Mouse (Mus musculus): ENCODE data around the gene Marc2. TPM values are rescaled to one million over a fixed set of nuclear protein-coding genes. Genes with fewer than 3 reads are reported as not detected.

Marc2 gene
- polyA plus RNA-seq, 1 experiment: 56.9 TPM

DNA sequence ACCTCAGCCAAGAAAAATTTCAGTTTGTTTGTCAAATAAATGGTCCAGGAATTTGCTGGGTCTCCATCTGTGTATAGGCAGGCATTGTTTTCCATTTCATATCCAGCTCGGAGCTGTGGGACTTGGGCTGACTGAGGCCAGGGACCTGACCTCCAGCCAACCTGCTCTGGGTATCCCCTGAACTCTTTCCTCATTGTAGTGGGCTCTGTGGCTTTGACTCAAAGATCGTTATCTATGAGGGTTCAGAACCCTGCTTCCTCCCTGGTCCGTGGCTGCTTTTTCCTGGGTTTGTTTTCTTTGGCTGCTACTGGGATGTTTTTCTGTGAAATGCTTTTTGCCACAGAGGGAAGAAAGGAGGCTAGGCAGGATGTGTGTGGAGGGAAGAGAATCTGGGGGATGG lies 7.7 kb upstream of the Marc2 start:
- H3K36me3 ChIP-seq (ENCODE audit: control insufficient read depth, insufficient read depth): no peaks in the 10 kb centered on the region
- H3ac ChIP-seq (ENCODE audit: control insufficient read depth, insufficient read length, low read depth): no peak overlapping the region
- no peaks in the 10 kb centered on the region for H3K79me2 ChIP-seq (ENCODE audit: control insufficient read depth, insufficient read depth)
- H3K79me3 ChIP-seq (ENCODE audit: low read depth): no peaks in the 10 kb centered on the region
- no peak overlapping the region for H3K4me3 ChIP-seq (ENCODE audit: insufficient read depth, poor library complexity, severe bottlenecking)
- TF ChIP-seq MAX (IDR thresholded peaks at IDR 0.05): no peak
- no peak for TF ChIP-seq USF1 (IDR thresholded peaks at IDR 0.05; ENCODE audit: low read depth)
- no peak for TF ChIP-seq FOSL1 (IDR thresholded peaks at IDR 0.05; ENCODE audit: insufficient read depth, low read length, poor library complexity, severe bottlenecking)
- TF ChIP-seq CEBPB (IDR thresholded peaks at IDR 0.05; ENCODE audit: low read depth): no peak
- no peak for TF ChIP-seq CTCF (IDR thresholded peaks at IDR 0.05; ENCODE audit: control insufficient read depth, insufficient read depth, insufficient read length)
- no peak for TF ChIP-seq MYOG (IDR thresholded peaks at IDR 0.05; ENCODE audit: control insufficient read depth, extremely low read depth, insufficient read length)
- TF ChIP-seq MYOD1 (IDR thresholded peaks at IDR 0.05; ENCODE audit: control insufficient read depth, insufficient read length, low read depth): no peak
- no peaks in the 10 kb centered on the region for H3K27me3 ChIP-seq (ENCODE audit: control insufficient read depth, insufficient read depth, insufficient read length)

DNA sequence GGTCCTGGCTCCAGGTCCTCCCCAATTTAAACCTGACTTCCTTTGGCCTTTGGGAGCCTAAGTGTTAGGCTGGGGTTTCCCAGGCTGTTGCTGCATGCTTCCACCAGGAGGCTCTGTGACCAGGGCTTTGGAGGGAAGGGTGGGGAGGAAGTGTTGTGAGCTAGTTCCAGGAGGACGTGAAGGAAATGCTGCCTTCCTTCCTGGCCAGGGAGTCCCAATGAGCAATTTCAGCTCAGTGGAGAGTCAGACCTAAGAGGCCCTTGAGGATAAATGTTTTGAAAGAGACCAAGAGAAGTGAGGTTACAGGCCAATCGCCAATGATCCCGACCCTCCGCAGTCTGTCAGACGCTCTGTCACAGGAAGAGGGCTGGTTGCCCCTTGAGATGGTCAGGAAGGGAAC lies 7.1 kb upstream of the Marc2 start:
- Histone ChIP-seq H3K79me2 (ENCODE audit: control insufficient read depth, insufficient read depth) (no peaks in the 10 kb centered on the region), H3K27me3 (ENCODE audit: control insufficient read depth, insufficient read depth, insufficient read length) (no peaks in the 10 kb centered on the region), H3K36me3 (ENCODE audit: control insufficient read depth, insufficient read depth) (no peaks in the 10 kb centered on the region), H3K79me3 (ENCODE audit: low read depth) (no peaks in the 10 kb centered on the region), H3K4me3 (ENCODE audit: insufficient read depth, poor library complexity, severe bottlenecking) (no peak overlapping the region), H3ac (ENCODE audit: control insufficient read depth, insufficient read length, low read depth) (no peak overlapping the region)
- TF ChIP-seq MYOD1 (IDR thresholded peaks at IDR 0.05; ENCODE audit: control insufficient read depth, insufficient read length, low read depth) (no peak), CTCF (IDR thresholded peaks at IDR 0.05; ENCODE audit: control insufficient read depth, insufficient read depth, insufficient read length) (peak; percentile 45), USF1 (IDR thresholded peaks at IDR 0.05; ENCODE audit: low read depth) (no peak), FOSL1 (IDR thresholded peaks at IDR 0.05; ENCODE audit: insufficient read depth, low read length, poor library complexity, severe bottlenecking) (no peak), CEBPB (IDR thresholded peaks at IDR 0.05; ENCODE audit: low read depth) (no peak), MAX (IDR thresholded peaks at IDR 0.05) (no peak), MYOG (IDR thresholded peaks at IDR 0.05; ENCODE audit: control insufficient read depth, extremely low read depth, insufficient read length) (no peak)

DNA sequence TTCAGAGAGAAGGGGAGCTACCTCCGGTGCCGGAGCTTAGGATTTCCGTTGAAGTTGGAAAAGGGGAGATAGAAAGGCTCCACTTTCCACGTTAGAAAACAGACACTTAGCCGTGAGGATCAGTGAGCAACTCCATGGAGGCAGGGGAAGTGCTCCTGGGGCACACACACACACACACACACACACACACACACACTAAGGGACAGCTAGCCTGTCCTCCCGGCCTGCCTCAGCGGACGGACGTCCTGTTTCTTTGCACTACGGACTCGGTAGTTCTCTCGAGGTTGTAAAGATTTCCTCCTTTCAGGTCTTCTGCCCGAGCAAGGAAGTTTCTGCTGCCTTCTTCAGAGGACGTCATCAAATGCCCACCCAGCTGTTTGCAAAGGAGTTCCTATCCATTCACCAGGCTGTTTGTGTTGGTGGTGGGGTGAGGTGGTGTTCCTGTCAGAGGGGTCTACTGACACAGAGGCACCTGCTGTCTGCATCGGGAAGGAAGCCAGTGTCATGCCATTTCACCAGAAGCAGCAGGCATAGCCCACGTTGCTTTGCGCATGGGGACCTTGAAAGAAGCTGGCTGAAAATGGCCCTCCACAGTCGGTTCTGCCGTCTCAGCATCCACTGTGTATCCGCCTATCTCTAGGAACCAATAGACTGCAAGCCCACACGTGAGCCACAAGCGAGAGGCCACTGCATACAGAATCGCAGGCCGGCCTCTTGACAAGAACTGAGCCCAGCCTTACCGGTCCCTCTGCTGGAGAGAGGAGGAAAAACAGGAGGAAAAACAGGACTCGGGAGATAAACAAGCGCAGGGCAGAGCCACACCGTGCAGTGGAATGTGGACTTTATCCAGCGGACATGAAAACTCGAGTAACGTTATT lies 5.7 kb upstream of the Marc2 start:
- H3K36me3 ChIP-seq (ENCODE audit: control insufficient read depth, insufficient read depth): no peaks in the 10 kb centered on the region
- TF ChIP-seq MYOD1 (IDR thresholded peaks at IDR 0.05; ENCODE audit: control insufficient read depth, insufficient read length, low read depth) (no peak), MAX (IDR thresholded peaks at IDR 0.05) (no peak), CEBPB (IDR thresholded peaks at IDR 0.05; ENCODE audit: low read depth) (no peak), FOSL1 (IDR thresholded peaks at IDR 0.05; ENCODE audit: insufficient read depth, low read length, poor library complexity, severe bottlenecking) (no peak), MYOG (IDR thresholded peaks at IDR 0.05; ENCODE audit: control insufficient read depth, extremely low read depth, insufficient read length) (no peak), USF1 (IDR thresholded peaks at IDR 0.05; ENCODE audit: low read depth) (no peak), CTCF (IDR thresholded peaks at IDR 0.05; ENCODE audit: control insufficient read depth, insufficient read depth, insufficient read length) (no peak)
- no peaks in the 10 kb centered on the region for H3K79me2 ChIP-seq (ENCODE audit: control insufficient read depth, insufficient read depth)
- no peaks in the 10 kb centered on the region for H3K27me3 ChIP-seq (ENCODE audit: control insufficient read depth, insufficient read depth, insufficient read length)
- H3K79me3 ChIP-seq (ENCODE audit: low read depth): no peaks in the 10 kb centered on the region
- no peak overlapping the region for H3K4me3 ChIP-seq (ENCODE audit: insufficient read depth, poor library complexity, severe bottlenecking)
- no peak overlapping the region for H3ac ChIP-seq (ENCODE audit: control insufficient read depth, insufficient read length, low read depth)

DNA sequence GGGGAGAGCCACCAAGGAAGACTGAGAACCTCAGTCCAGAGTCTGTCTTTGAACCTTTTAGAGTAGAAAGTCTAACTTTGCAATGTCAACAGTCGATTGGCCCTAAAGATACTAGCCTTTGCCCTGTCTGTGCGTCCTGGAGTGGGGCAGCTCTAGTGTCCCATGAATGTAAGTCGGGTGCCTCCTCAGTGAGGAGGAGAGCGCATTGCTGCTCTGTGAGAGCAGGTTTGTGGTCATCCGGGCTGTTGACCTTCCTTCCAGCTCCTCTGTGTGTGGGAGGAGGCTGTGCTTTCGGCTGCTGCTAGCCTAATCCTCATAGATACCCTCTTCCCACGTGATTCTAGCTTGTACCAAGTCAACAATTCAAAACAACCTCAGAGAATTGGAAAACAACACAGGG lies 4.9 kb upstream of the Marc2 start:
- no peaks in the 10 kb centered on the region for H3K36me3 ChIP-seq (ENCODE audit: control insufficient read depth, insufficient read depth)
- TF ChIP-seq MAX (IDR thresholded peaks at IDR 0.05) (no peak), CTCF (IDR thresholded peaks at IDR 0.05; ENCODE audit: control insufficient read depth, insufficient read depth, insufficient read length) (no peak), MYOD1 (IDR thresholded peaks at IDR 0.05; ENCODE audit: control insufficient read depth, insufficient read length, low read depth) (no peak), USF1 (IDR thresholded peaks at IDR 0.05; ENCODE audit: low read depth) (no peak), FOSL1 (IDR thresholded peaks at IDR 0.05; ENCODE audit: insufficient read depth, low read length, poor library complexity, severe bottlenecking) (no peak), CEBPB (IDR thresholded peaks at IDR 0.05; ENCODE audit: low read depth) (no peak)
- H3K27me3 ChIP-seq (ENCODE audit: control insufficient read depth, insufficient read depth, insufficient read length): no peaks in the 10 kb centered on the region
- no peak overlapping the region for H3ac ChIP-seq (ENCODE audit: control insufficient read depth, insufficient read length, low read depth)
- H3K79me3 ChIP-seq (ENCODE audit: low read depth): no peaks in the 10 kb centered on the region
- no peak overlapping the region for H3K4me3 ChIP-seq (ENCODE audit: insufficient read depth, poor library complexity, severe bottlenecking)
- no peaks in the 10 kb centered on the region for H3K79me2 ChIP-seq (ENCODE audit: control insufficient read depth, insufficient read depth)

DNA sequence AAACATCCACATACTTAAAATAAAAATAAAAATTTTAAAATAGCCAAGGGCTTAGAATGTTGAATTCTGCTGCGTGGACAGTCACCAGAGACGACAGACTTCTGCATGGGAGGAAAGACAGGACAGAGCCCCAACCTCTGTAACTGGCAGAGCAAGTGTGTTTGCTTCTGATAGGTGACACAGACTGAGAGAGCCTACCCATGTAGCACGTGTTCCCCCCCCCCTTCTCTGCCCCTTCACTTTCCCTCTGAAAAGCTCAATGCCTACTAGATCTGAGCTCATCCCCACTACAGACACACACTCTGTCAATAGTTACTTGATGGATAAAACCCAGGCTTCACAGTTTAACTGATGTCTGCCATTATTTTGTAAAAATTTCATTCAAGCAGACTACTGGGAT lies 722 bp upstream of the Marc2 start:
- Histone ChIP-seq H3ac (ENCODE audit: control insufficient read depth, insufficient read length, low read depth) (no peak overlapping the region), H3K36me3 (ENCODE audit: control insufficient read depth, insufficient read depth) (no peaks in the 10 kb centered on the region), H3K27me3 (ENCODE audit: control insufficient read depth, insufficient read depth, insufficient read length) (no peaks in the 10 kb centered on the region), H3K79me3 (ENCODE audit: low read depth) (no peaks in the 10 kb centered on the region), H3K79me2 (ENCODE audit: control insufficient read depth, insufficient read depth) (peaks cover 5% of the 10 kb centered on the region), H3K4me3 (ENCODE audit: insufficient read depth, poor library complexity, severe bottlenecking) (no peak overlapping the region)
- no peak for TF ChIP-seq CEBPB (IDR thresholded peaks at IDR 0.05; ENCODE audit: low read depth)
- no peak for TF ChIP-seq FOSL1 (IDR thresholded peaks at IDR 0.05; ENCODE audit: insufficient read depth, low read length, poor library complexity, severe bottlenecking)
- TF ChIP-seq MAX (IDR thresholded peaks at IDR 0.05): no peak

Measured in C2C12 (cell line).